Mouse (Mus musculus) forebrain, embryonic 15.5 days (tissue): ENCODE results near the gene Miox. TPM values are rescaled to one million over a fixed set of nuclear protein-coding genes. Genes with fewer than 3 reads are reported as not detected.

ENCODE experiments used
- ATAC-seq: fragments of 200-750 bp; cut with Nextera tagmentation; replicated peaks from 2 replicates; pipeline ENCODE4 v1.8.0; 2017; ENCODE audit warnings: mild to moderate bottlenecking, moderate TSS enrichment, moderate library complexity
- H3K27ac ChIP-seq: fragments of 300-500 bp; sonication (generic); replicated peaks from 2 replicates; pipeline ENCODE4 v1.5.1; 2015; ENCODE audit warnings: mild to moderate bottlenecking, inconsistent platforms
- H3K27me3 ChIP-seq: fragments of 300-500 bp; sonication (generic); 2 replicates; pipeline ENCODE4 v1.6.1; 2015; ENCODE audit warnings: inconsistent platforms
- H3K36me3 ChIP-seq: fragments of 300-500 bp; sonication (generic); 2 replicates; pipeline ENCODE4 v1.6.1; 2015; ENCODE audit warnings: mild to moderate bottlenecking, inconsistent platforms
- H3K4me1 ChIP-seq: fragments of 300-500 bp; sonication (generic); 2 replicates; pipeline ENCODE4 v1.6.1; 2015; ENCODE audit warnings: inconsistent platforms
- H3K4me2 ChIP-seq: fragments of 300-500 bp; sonication (generic); replicated peaks from 2 replicates; pipeline ENCODE4 v1.6.1; 2015; ENCODE audit warnings: mild to moderate bottlenecking, inconsistent platforms
- H3K4me3 ChIP-seq: fragments of 300-500 bp; sonication (generic); 2 replicates; pipeline ENCODE4 v1.5.1; 2015; ENCODE audit warnings: mild to moderate bottlenecking, inconsistent platforms
- H3K9ac ChIP-seq: fragments of 300-500 bp; sonication (generic); replicated peaks from 2 replicates; pipeline ENCODE4 v1.6.1; 2015; ENCODE audit warnings: mild to moderate bottlenecking, inconsistent platforms
- H3K9me3 ChIP-seq: fragments of 300-500 bp; sonication (generic); 2 replicates; pipeline ENCODE4 v1.6.1; 2016; ENCODE audit warnings: inconsistent platforms
- WGBS: fragments of 180-500 bp; shearing (Covaris S2); methylation state at CpG from one replicate; pipeline ENCODE4 v1.1.7; 2015; ENCODE audit warnings: mixed read lengths; 5-methylcytosine and 5-hydroxymethylcytosine counted together
- polyA plus RNA-seq: library from polyadenylated mRNA; unstranded; fragments of >200 nt; fragmentation: Nextera tagmentation; extraction: Ambion mirVana; gene quantifications from 2 replicates; pipeline ENCODE4 v1.2.1, GENCODE M21; 2015

Miox gene
- polyA plus RNA-seq, 1 experiment from 2014 or later = not detected

GRCm38 (mm10) chr15:89297695-89298094, 36.5 kb upstream of the Miox start:
- Histone ChIP-seq H3K4me1 (no peaks in the 10 kb centered on the region), H3K36me3 (peaks cover 89% of the 10 kb centered on the region), H3K9ac (no peak overlapping the region), H3K27ac (no peak overlapping the region), H3K4me3 (no peak overlapping the region), H3K9me3 (no peaks in the 10 kb centered on the region), H3K4me2 (no peak overlapping the region), H3K27me3 (no peaks in the 10 kb centered on the region)
- no peak for ATAC-seq
- WGBS = 89% methylated on average over 2 of the region's 2 CpGs

- Histone ChIP-seq H3K4me3 (no peak overlapping the region), H3K9ac (no peak overlapping the region), H3K9me3 (no peaks in the 10 kb centered on the region), H3K27ac (no peak overlapping the region), H3K4me2 (no peak overlapping the region), H3K27me3 (no peaks in the 10 kb centered on the region), H3K4me1 (no peaks in the 10 kb centered on the region), H3K36me3 (peaks cover 85% of the 10 kb centered on the region)
- WGBS = 91% methylated on average over 13 of the region's 13 CpGs
- ATAC-seq = no peak
These were observed 34.0 kb upstream of the Miox start for GRCm38 (mm10) chr15:89300180-89300579.

DNA sequence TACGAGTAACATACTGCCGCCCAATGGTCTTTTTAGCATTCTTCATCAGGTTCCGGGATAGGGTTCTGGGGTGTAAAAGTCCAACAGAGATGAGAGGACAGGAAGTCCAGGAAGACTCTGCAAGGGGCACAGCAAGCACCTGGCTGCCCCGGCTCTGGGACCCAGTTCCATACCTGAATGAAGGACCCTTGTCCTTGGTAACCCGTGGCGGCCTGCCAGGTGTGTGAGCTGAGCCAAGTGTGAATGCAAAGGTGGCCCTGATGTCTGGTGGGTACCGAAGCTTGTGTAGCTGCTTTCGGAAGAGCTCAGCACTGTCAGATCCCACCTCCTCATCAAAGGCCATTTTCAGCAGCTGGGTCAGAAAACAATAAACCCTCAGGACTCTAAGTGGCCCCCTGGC, 33.6 kb upstream of the Miox start:
- H3K36me3 ChIP-seq = peaks cover 85% of the 10 kb centered on the region
- H3K9ac ChIP-seq = no peak overlapping the region
- ATAC-seq = no peak
- H3K27ac ChIP-seq = no peak overlapping the region
- H3K4me2 ChIP-seq = no peak overlapping the region
- 96% methylated on average over 8 of the region's 8 CpGs for WGBS
- no peaks in the 10 kb centered on the region for H3K9me3 ChIP-seq
- H3K4me3 ChIP-seq = no peak overlapping the region
- H3K27me3 ChIP-seq = no peaks in the 10 kb centered on the region
- H3K4me1 ChIP-seq = no peaks in the 10 kb centered on the region

- peaks cover 13% of the 10 kb centered on the region for H3K4me1 ChIP-seq
- WGBS = 70% methylated on average over 1 of the region's 1 CpGs
- peaks cover 58% of the 10 kb centered on the region for H3K36me3 ChIP-seq
- no peak overlapping the region for H3K27ac ChIP-seq
- no peak overlapping the region for H3K4me2 ChIP-seq
- H3K4me3 ChIP-seq = no peak overlapping the region
- no peaks in the 10 kb centered on the region for H3K27me3 ChIP-seq
- no peak overlapping the region for H3K9ac ChIP-seq
- no peak for ATAC-seq
- H3K9me3 ChIP-seq = no peaks in the 10 kb centered on the region
These were observed 28.2 kb upstream of the Miox start for GRCm38 (mm10) chr15:89305966-89306365.

- no peak overlapping the region for H3K4me3 ChIP-seq
- H3K27me3 ChIP-seq = no peaks in the 10 kb centered on the region
- peaks cover 43% of the 10 kb centered on the region for H3K36me3 ChIP-seq
- H3K4me1 ChIP-seq = peaks cover 21% of the 10 kb centered on the region
- ATAC-seq = no peak
- H3K9me3 ChIP-seq = no peaks in the 10 kb centered on the region
- H3K9ac ChIP-seq = no peak overlapping the region
- WGBS = 92% methylated on average over 13 of the region's 13 CpGs
- H3K27ac ChIP-seq = no peak overlapping the region
- H3K4me2 ChIP-seq = no peak overlapping the region
These were observed 26.7 kb upstream of the Miox start for GRCm38 (mm10) chr15:89307461-89307860.

DNA sequence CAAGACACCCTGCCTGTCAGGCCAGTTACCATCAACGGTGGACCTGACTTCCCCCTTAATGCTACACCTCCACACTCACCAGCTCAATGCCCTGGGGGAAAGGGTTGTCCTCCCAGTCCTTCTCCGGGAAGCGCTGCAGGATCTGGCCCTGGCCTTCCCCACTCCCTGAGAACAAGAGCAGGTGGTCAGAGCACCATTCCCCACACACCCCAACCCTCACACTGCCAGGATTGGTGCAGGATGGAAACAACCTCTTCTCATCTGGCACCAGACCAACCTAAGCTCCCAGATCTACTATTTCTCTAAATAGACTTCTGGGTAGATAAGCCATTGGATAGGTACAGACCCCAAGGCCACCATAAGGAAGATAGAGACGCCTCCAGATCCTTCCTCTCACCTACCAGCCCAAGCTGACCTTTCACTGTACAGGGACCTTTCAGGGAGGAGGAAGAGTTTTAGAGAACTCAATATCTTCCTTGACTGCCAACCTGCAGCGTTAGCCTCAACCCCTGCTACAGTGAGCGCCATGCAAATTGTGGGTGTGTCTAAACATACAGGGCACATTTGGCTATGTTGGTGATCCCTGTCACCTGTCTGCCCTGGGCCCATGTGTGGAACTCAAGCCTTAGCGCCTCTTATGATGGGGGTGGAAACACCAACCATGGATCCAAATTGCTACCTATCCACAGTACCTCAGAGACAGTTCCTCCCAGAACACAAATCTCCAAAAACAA, 25.6 kb upstream of the Miox start:
- Histone ChIP-seq H3K9me3 (no peaks in the 10 kb centered on the region), H3K27me3 (no peaks in the 10 kb centered on the region), H3K27ac (no peak overlapping the region), H3K4me2 (no peak overlapping the region), H3K9ac (no peak overlapping the region), H3K36me3 (peaks cover 32% of the 10 kb centered on the region), H3K4me1 (peaks cover 32% of the 10 kb centered on the region), H3K4me3 (no peak overlapping the region)
- 84% methylated on average over 7 of the region's 7 CpGs for WGBS
- ATAC-seq = no peak

GRCm38 (mm10) chr15:89309962-89310498, 24.2 kb upstream of the Miox start:
- peaks cover 42% of the 10 kb centered on the region for H3K4me1 ChIP-seq
- no peak overlapping the region for H3K4me3 ChIP-seq
- no peak for ATAC-seq
- peak overlapping the region; percentile 28; the same call in 1 of the 2 replicates for H3K27ac ChIP-seq
- H3K36me3 ChIP-seq = peaks cover 21% of the 10 kb centered on the region; the same call in 1 of the 2 replicates
- H3K27me3 ChIP-seq = no peaks in the 10 kb centered on the region
- no peak overlapping the region for H3K4me2 ChIP-seq
- H3K9me3 ChIP-seq = no peaks in the 10 kb centered on the region
- H3K9ac ChIP-seq = no peak overlapping the region
- 48% methylated on average over 6 of the region's 6 CpGs for WGBS

DNA sequence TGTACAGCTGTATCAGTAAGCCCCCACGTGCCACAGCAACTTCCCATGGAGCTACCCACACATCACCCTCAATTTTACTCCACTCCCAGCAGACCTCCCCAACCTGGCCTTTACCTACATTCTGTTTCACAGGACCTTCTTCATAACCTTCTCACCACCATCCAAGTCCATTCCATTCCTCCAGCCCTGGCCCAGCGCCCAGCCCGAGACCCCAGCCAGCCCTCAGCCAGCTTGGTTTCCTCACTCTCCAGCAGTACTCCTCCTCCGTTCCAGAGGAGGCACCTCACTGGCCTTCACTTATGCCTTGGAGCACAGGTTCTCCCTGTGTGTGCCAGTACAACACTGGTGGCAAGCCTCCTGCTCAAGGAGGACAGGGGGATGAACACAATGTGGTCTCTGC, 20.8 kb upstream of the Miox start:
- Histone ChIP-seq H3K4me2 (peak overlapping the region; percentile 85), H3K27me3 (no peaks in the 10 kb centered on the region), H3K36me3 (no peaks in the 10 kb centered on the region), H3K9ac (no peak overlapping the region), H3K4me1 (peaks cover 47% of the 10 kb centered on the region), H3K4me3 (peak overlapping the region; percentile 78), H3K27ac (no peak overlapping the region), H3K9me3 (no peaks in the 10 kb centered on the region)
- no peak for ATAC-seq
- WGBS = 77% methylated on average over 4 of the region's 4 CpGs

DNA sequence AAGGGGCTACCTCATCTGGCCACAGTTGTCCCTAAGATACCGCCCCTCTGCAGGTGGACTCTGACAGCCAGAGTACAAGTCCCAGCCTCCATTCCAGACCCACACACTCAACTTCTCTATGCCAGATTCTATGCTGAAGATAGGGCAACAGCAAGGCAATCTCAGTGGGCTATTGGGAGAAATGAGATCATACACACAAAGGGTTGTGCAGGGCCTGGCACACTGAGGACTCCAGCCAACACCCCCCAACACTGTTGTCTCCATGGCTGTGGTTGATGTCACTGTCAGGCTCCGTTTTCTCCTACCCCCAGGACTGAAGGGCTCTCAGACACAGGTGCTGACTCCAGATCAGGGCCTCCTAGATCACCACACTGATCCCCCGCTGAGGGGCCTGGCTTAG, 20.1 kb upstream of the Miox start:
- Histone ChIP-seq H3K36me3 (no peaks in the 10 kb centered on the region), H3K27me3 (no peaks in the 10 kb centered on the region), H3K4me2 (peak overlapping the region; percentile 85), H3K9me3 (no peaks in the 10 kb centered on the region), H3K9ac (peak overlapping the region; percentile 80), H3K27ac (no peak overlapping the region), H3K4me3 (peak overlapping the region; percentile 78), H3K4me1 (peaks cover 47% of the 10 kb centered on the region)
- ATAC-seq = no peak
- 27% methylated on average over 3 of the region's 3 CpGs for WGBS

- Histone ChIP-seq H3K27me3 (no peaks in the 10 kb centered on the region), H3K36me3 (no peaks in the 10 kb centered on the region), H3K9ac (peak overlapping the region; percentile 80), H3K4me1 (peaks cover 47% of the 10 kb centered on the region), H3K4me2 (peak overlapping the region; percentile 85), H3K27ac (peak overlapping the region; percentile 42; the same call in 1 of the 2 replicates), H3K9me3 (no peaks in the 10 kb centered on the region), H3K4me3 (peak overlapping the region; percentile 78)
- peak; percentile 63 for ATAC-seq
- WGBS = under 1% methylated on average over 58 of the region's 58 CpGs
These were observed 19.5 kb upstream of the Miox start for GRCm38 (mm10) chr15:89314511-89315189.

DNA sequence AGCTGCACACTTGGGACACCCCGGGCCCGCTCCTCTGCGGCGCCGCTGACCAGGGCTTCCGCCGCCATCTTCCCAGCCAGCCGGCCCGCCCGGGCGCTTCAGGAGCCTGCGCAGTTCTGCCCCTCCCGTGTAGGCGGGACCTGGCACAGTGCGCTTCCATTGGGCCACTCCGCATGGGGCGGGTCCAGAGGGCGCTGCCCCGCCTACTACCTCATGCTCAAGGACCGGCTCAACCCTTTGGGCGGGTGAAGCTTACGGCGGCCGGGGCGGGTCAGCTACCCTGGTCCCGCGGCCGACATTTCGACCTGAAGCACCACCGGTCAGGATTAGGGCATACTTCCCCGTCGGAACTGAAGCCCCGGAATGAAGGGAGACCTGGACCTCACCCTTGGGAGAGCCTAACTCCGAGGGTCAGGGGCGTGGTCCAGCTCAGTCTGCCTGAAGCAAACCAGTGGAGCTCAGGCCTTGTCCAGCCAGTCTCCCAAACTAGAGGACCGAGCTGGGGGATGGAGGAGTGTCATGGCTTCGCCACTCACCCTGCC, 18.9 kb upstream of the Miox start, which contains the start of gene Sbf1:
Gene Sbf1 (minus strand): TSS at position 122 of the 542 bp plus-strand sequence.
- no peaks in the 10 kb centered on the region for H3K36me3 ChIP-seq
- peaks cover 41% of the 10 kb centered on the region for H3K4me1 ChIP-seq
- ATAC-seq = peak; percentile 99
- H3K9ac ChIP-seq = peak within 1 kb of the TSS; percentile 80
- peak within 1 kb of the TSS; percentile 85 for H3K4me2 ChIP-seq
- peak within 1 kb of the TSS; percentile 78 for H3K4me3 ChIP-seq
- WGBS = under 1% methylated on average over 37 of the region's 37 CpGs
- H3K27me3 ChIP-seq = no peaks in the 10 kb centered on the region
- peak within 1 kb of the TSS; percentile 42; the same call in 1 of the 2 replicates for H3K27ac ChIP-seq
- H3K9me3 ChIP-seq = no peaks in the 10 kb centered on the region

DNA sequence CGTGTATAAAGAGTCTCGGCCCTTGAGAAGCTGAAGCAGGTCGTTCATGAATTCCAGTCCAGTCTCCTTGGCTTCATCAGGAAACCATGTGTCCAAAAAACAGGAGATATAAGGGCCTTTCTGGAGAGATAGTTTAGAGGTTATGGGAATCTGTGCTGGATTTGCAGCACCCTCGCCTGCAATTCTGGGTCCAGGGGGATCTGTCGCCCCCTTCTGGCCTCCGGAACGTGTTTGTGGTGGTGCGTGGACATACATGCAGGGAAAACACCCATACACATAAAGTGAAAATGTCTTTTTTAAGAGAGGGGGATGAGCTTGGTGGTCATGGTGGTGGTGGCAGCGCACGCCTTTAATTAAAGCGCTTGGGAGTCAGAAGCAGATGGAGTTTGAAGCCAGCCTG, 18.1 kb upstream of the Miox start:
- no peak for ATAC-seq
- no peak overlapping the region for H3K4me2 ChIP-seq
- no peak overlapping the region for H3K4me3 ChIP-seq
- H3K9me3 ChIP-seq = no peaks in the 10 kb centered on the region
- no peak overlapping the region for H3K27ac ChIP-seq
- no peaks in the 10 kb centered on the region for H3K27me3 ChIP-seq
- H3K9ac ChIP-seq = no peak overlapping the region
- 64% methylated on average over 11 of the region's 11 CpGs for WGBS
- H3K36me3 ChIP-seq = no peaks in the 10 kb centered on the region
- peaks cover 32% of the 10 kb centered on the region for H3K4me1 ChIP-seq
